ENCODE assay signal across 1 mouse cellular context in the genomic region with DNA sequence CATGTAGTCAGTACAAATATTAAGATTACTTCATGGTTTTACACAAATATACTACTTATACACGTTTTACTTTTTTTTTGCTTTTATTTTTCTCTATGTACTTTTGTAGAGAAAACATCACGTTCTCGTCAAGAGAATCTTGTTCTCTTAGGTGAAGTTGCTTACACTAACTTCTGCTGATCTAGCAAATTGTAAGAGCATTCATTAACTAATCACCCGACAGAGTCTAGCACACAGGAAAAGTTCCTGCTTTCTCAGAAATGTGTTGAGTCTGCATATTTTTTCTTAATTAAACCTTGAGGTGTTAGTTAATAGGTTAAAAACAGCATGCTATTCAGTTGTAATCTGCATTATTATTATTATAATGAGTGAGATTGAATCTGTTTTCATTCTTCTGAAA.
TF ChIP-seq lines count a peak whose summit lies in the region.

No protein-coding gene starts in this region.

TF ChIP-seq in ES-E14, 5 proteins besides CTCF, POLR2A, EP300 and RAD21:
- TF ChIP-seq MAFK (IDR thresholded peaks at IDR 0.05; ENCODE audit: insufficient read depth, low read depth, low read length) (peak; percentile 57), ZC3H11A (IDR thresholded peaks at IDR 0.05; ENCODE audit: borderline replicate concordance, low read depth, low read length) (no peak), ZNF384 (IDR thresholded peaks at IDR 0.05; ENCODE audit: low read depth, low read length) (no peak), CHD2 (IDR thresholded peaks at IDR 0.05; ENCODE audit: low read depth, low read length) (no peak), HCFC1 (IDR thresholded peaks at IDR 0.05; ENCODE audit: borderline replicate concordance, insufficient read depth, low read length) (no peak)
